Mouse (Mus musculus) MEL (cell line): ENCODE data around the gene Prorsd1.

Source experiments
- CHD1 ChIP-seq: IDR thresholded peaks from 2 replicates; pipeline ENCODE4 v1.6.1; 2012; ENCODE audit warnings: low read depth, mild to moderate bottlenecking, inconsistent platforms, low read length, improper control_type of control experiment
- CHD2 ChIP-seq: IDR thresholded peaks from 2 replicates; pipeline ENCODE4 v1.6.1; 2011; ENCODE audit warnings: low read length, improper control_type of control experiment
- CTCF ChIP-seq, 3 experiments: IDR thresholded peaks in 2 of 3; conservative IDR thresholded peaks in 1 of 3; 2 replicates each; pipeline ENCODE4 v1.5.1; 2011 to 2012; ENCODE audit warnings: low read length in 3 of 3, low read depth in 2 of 3, mild to moderate bottlenecking in 2 of 3, improper control_type of control experiment in 1 of 3, inconsistent platforms in 1 of 3, mixed read lengths in 1 of 3, moderate library complexity in 1 of 3; ENCODE audit not compliant: control insufficient read depth in 1 of 3, insufficient read depth in 1 of 3, poor library complexity in 1 of 3, severe bottlenecking in 1 of 3
- EP300 ChIP-seq, 2 experiments: IDR thresholded peaks; 2 replicates each; pipeline ENCODE4 v1.6.1; 2011; ENCODE audit warnings: improper control_type of control experiment in 2 of 2, low read length in 2 of 2, low read depth in 1 of 2, mild to moderate bottlenecking in 1 of 2
- GATA1 ChIP-seq: IDR thresholded peaks from 2 replicates; pipeline ENCODE4 v1.6.1; 2011; ENCODE audit warnings: low read depth, low read length, improper control_type of control experiment
- JUND ChIP-seq: IDR thresholded peaks from 2 replicates; pipeline ENCODE4 v1.6.1; 2011; ENCODE audit warnings: low read depth, mild to moderate bottlenecking, improper control_type of control experiment, low read length
- MAZ ChIP-seq: IDR thresholded peaks from 2 replicates; pipeline ENCODE4 v1.6.1; 2012; ENCODE audit warnings: low read depth, mild to moderate bottlenecking, inconsistent platforms, low read length, improper control_type of control experiment
- MXI1 ChIP-seq: IDR thresholded peaks from 2 replicates; pipeline ENCODE4 v1.6.1; 2011; ENCODE audit warnings: mild to moderate bottlenecking, low read depth, low read length, improper control_type of control experiment
- MYC ChIP-seq: IDR thresholded peaks from 2 replicates; pipeline ENCODE4 v1.6.1; 2011; ENCODE audit warnings: low read depth, mild to moderate bottlenecking, low read length, improper control_type of control experiment, moderate library complexity
- POLR2A ChIP-seq, 2 experiments: IDR thresholded peaks; 2 replicates each; pipeline ENCODE4 v1.6.1; 2011 to 2012; ENCODE audit warnings: low read length in 2 of 2, mild to moderate bottlenecking in 2 of 2, control low read depth in 1 of 2, improper control_type of control experiment in 1 of 2, low read depth in 1 of 2, moderate library complexity in 1 of 2; ENCODE audit not compliant: control insufficient read depth in 1 of 2, insufficient read depth in 1 of 2, poor library complexity in 1 of 2
- SIN3A ChIP-seq: IDR thresholded peaks from 2 replicates; pipeline ENCODE4 v1.6.1; 2012; ENCODE audit warnings: low read length, improper control_type of control experiment, inconsistent platforms
- TAL1 ChIP-seq: IDR thresholded peaks from 2 replicates; pipeline ENCODE4 v1.6.1; 2012; ENCODE audit warnings: mild to moderate bottlenecking, inconsistent platforms, low read length, moderate library complexity, mixed read lengths
- ZNF384 ChIP-seq: IDR thresholded peaks from 2 replicates; pipeline ENCODE4 v1.6.1; 2012; ENCODE audit warnings: low read depth, mild to moderate bottlenecking, inconsistent platforms, low read length, improper control_type of control experiment

DNA sequence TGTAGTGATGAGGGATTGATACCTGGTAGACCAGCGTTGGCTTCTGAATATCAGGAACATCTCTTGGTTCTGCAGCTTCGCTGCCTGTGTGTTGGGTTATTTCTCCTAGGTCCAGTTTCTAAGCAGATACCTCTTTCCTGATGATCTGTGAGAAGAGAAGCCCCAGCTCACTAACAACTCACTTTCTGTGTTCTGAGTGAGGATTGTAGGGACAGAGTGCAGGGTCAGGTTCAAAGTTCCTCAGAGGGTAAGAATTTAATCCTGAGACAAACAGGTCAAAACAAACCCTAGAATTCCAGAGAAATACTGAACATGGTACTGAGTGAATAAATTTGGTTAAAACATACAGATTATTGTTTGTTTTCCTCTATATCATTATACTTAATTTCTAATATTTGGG lies 48.6 kb upstream of the Prorsd1 start:
- TF ChIP-seq EP300 (IDR thresholded peaks at IDR 0.05; ENCODE audit: low read depth in 1 of 2, low read length in 2 of 2) (no peak), CTCF (IDR thresholded peaks at IDR 0.05 in 2 of 3, conservative IDR thresholded peaks at IDR 0.05 in 1 of 3; ENCODE audit: control insufficient read depth in 1 of 3, insufficient read depth in 1 of 3, low read depth in 2 of 3, low read length in 3 of 3, poor library complexity in 1 of 3, severe bottlenecking in 1 of 3) (no peak), CHD1 (no peak), JUND (no peak), ZNF384 (no peak), CHD2 (no peak), MXI1 (no peak), SIN3A (no peak), GATA1 (no peak), MAZ (no peak), MYC (no peak), TAL1 (no peak), POLR2A (IDR thresholded peaks at IDR 0.05; ENCODE audit: control insufficient read depth in 1 of 2, insufficient read depth in 1 of 2, low read depth in 1 of 2, low read length in 2 of 2, poor library complexity in 1 of 2) (no peak)
